Mouse (Mus musculus): ENCODE measurements around the gene Rgl2. TPM values are rescaled to one million over a fixed set of nuclear protein-coding genes. Genes with fewer than 3 reads are reported as not detected.
"Not testable (repeated sequence)": the region's sequence is repeated elsewhere in the genome, so short reads cannot be mapped to it uniquely, and the experiment has no call there.

Rgl2 gene
- total RNA-seq (2022), result 10 to 100 TPM; 42.1 to 76.2 (median 60.1) TPM

- DNase-seq, result peak; percentile 80
Measured at GRCm38 (mm10) chr17:33929371-33930279, at the start of gene Rgl2. TSS of gene Rgl2 (plus strand) at chr17:33929543.

GRCm38 (mm10) chr17:33884320-33884719 lies 45.0 kb upstream of the Rgl2 start:
- not testable (repeated sequence) for DNase-seq

GRCm38 (mm10) chr17:33887802-33888201 lies 41.5 kb upstream of the Rgl2 start:
- not testable (repeated sequence) for DNase-seq

- not testable (repeated sequence) for DNase-seq
Measured at GRCm38 (mm10) chr17:33888230-33888629, 41.1 kb upstream of the Rgl2 start.

- DNase-seq, result not testable (repeated sequence)
Measured at GRCm38 (mm10) chr17:33889941-33890532, 39.3 kb upstream of the Rgl2 start.

- DNase-seq, result peak; percentile 100
Measured at GRCm38 (mm10) chr17:33890533-33891059, 38.7 kb upstream of the Rgl2 start, which contains the start of gene Kifc1. TSS of gene Kifc1 (minus strand) at chr17:33890661.

GRCm38 (mm10) chr17:33891357-33891756 lies 38.0 kb upstream of the Rgl2 start:
- DNase-seq, result no peak

- DNase-seq, result not testable (repeated sequence)
Measured at GRCm38 (mm10) chr17:33891892-33892291, 37.5 kb upstream of the Rgl2 start.

GRCm38 (mm10) chr17:33892429-33892828 lies 36.9 kb upstream of the Rgl2 start:
- DNase-seq, result no peak

GRCm38 (mm10) chr17:33893011-33893410 lies 36.3 kb upstream of the Rgl2 start:
- not testable (repeated sequence) for DNase-seq

- DNase-seq, result no peak
Measured at GRCm38 (mm10) chr17:33897114-33897794, 32.1 kb upstream of the Rgl2 start.

- not testable (repeated sequence) for DNase-seq
Measured at GRCm38 (mm10) chr17:33898193-33898592, 31.1 kb upstream of the Rgl2 start.

- DNase-seq, result no peak
Measured at GRCm38 (mm10) chr17:33899642-33900041, 29.7 kb upstream of the Rgl2 start.

GRCm38 (mm10) chr17:33900281-33900988 lies 28.9 kb upstream of the Rgl2 start:
- no peak for DNase-seq

GRCm38 (mm10) chr17:33900989-33901314 lies 28.4 kb upstream of the Rgl2 start:
- no peak for DNase-seq

- no peak for DNase-seq
Measured at GRCm38 (mm10) chr17:33901653-33902052, 27.7 kb upstream of the Rgl2 start.

- no peak for DNase-seq
Measured at GRCm38 (mm10) chr17:33902079-33902478, 27.3 kb upstream of the Rgl2 start.

GRCm38 (mm10) chr17:33902491-33902890 lies 26.9 kb upstream of the Rgl2 start:
- no peak for DNase-seq

GRCm38 (mm10) chr17:33903911-33904651 lies 25.3 kb upstream of the Rgl2 start:
- DNase-seq, result not testable (repeated sequence)

GRCm38 (mm10) chr17:33904835-33905234 lies 24.5 kb upstream of the Rgl2 start, which contains the start of gene Platr17:
TSS of gene Platr17 (plus strand) at chr17:33905135.
- DNase-seq, result not testable (repeated sequence)

All from adrenal gland, adult 8-10 months (tissue).